Mouse (Mus musculus) CH12.LX (cell line): ENCODE results near the gene Pcdh17. TPM values are rescaled to one million over a fixed set of nuclear protein-coding genes. Genes with fewer than 3 reads are reported as not detected.

ENCODE experiments used
- DNase-seq: peaks from one replicate; pipeline ENCODE4 v3.0.0-alpha.2; 2013; ENCODE audit errors: extremely low read depth
- H3K27ac ChIP-seq: 2 replicates; pipeline ENCODE4 v1.5.1; 2012; ENCODE audit warnings: low read depth, mild to moderate bottlenecking, control low read depth, moderate library complexity; ENCODE audit not compliant: insufficient read depth
- H3K27me3 ChIP-seq: replicated peaks from 2 replicates; pipeline ENCODE3; 2012; ENCODE audit warnings: inconsistent platforms
- H3K36me3 ChIP-seq, 2 experiments: replicated peaks in 1 of 2; 2 replicates each; pipeline versions ENCODE3 to v1.6.1; 2012; ENCODE audit warnings: inconsistent platforms in 1 of 2, low read length in 1 of 2, mild to moderate bottlenecking in 1 of 2, mixed read lengths in 1 of 2, moderate library complexity in 1 of 2; ENCODE audit not compliant: control insufficient read depth in 1 of 2, insufficient read depth in 1 of 2
- H3K4me1 ChIP-seq, 2 experiments: 2 replicates each; pipeline ENCODE4 v1.6.1; 2012; ENCODE audit warnings: inconsistent platforms in 1 of 2, moderate library complexity in 1 of 2; ENCODE audit not compliant: insufficient read depth in 2 of 2, control insufficient read depth in 1 of 2
- H3K4me2 ChIP-seq: 2 replicates; pipeline ENCODE4 v1.6.1; 2012; ENCODE audit warnings: low read depth, mild to moderate bottlenecking, control low read depth; ENCODE audit not compliant: poor library complexity, insufficient read depth, severe bottlenecking
- H3K4me3 ChIP-seq, 3 experiments: fragments of 150-350 bp in 1 of 3; sonication (generic) in 1 of 3; replicated peaks in 1 of 3; 2 replicates each; pipeline versions ENCODE3 to v1.5.1; 2011 to 2012; ENCODE audit warnings: low read depth in 2 of 3, low read length in 2 of 3, mild to moderate bottlenecking in 2 of 3, moderate library complexity in 2 of 3, control low read depth in 1 of 3, improper control_type of control experiment in 1 of 3, inconsistent platforms in 1 of 3, mixed read lengths in 1 of 3; ENCODE audit not compliant: poor library complexity in 1 of 3
- H3K79me2 ChIP-seq: replicated peaks from 2 replicates; pipeline ENCODE4 v1.6.1; 2012; ENCODE audit warnings: mild to moderate bottlenecking, moderate library complexity; ENCODE audit not compliant: control insufficient read depth, poor library complexity, insufficient read depth, severe bottlenecking; ENCODE audit errors: extremely low read depth
- H3K9ac ChIP-seq: 2 replicates; pipeline ENCODE4 v1.6.1; 2012; ENCODE audit warnings: low read depth, mild to moderate bottlenecking, control low read depth, moderate library complexity; ENCODE audit not compliant: insufficient read depth
- H3K9me3 ChIP-seq: replicated peaks from 2 replicates; pipeline ENCODE3; 2012; ENCODE audit warnings: low read length, inconsistent platforms, mixed read lengths
- BHLHE40 ChIP-seq: IDR thresholded peaks from 2 replicates; pipeline ENCODE4 v1.6.1; 2011; ENCODE audit warnings: mild to moderate bottlenecking, low read depth, low read length, improper control_type of control experiment
- CHD1 ChIP-seq: IDR thresholded peaks from 2 replicates; pipeline ENCODE4 v1.6.1; 2012; ENCODE audit warnings: low read depth, low read length, improper control_type of control experiment, inconsistent platforms
- CTCF ChIP-seq, 2 experiments: IDR thresholded peaks in 1 of 2; conservative IDR thresholded peaks in 1 of 2; 2 replicates each; pipeline ENCODE4 v1.5.1; 2011 to 2012; ENCODE audit warnings: low read depth in 2 of 2, low read length in 2 of 2, improper control_type of control experiment in 1 of 2, inconsistent platforms in 1 of 2, mild to moderate bottlenecking in 1 of 2, moderate library complexity in 1 of 2
- ELF1 ChIP-seq: IDR thresholded peaks from 2 replicates; pipeline ENCODE4 v1.6.1; 2014; ENCODE audit warnings: low read depth, mild to moderate bottlenecking, inconsistent platforms, low read length, improper control_type of control experiment
- EP300 ChIP-seq: IDR thresholded peaks from 2 replicates; pipeline ENCODE4 v1.6.1; 2011; ENCODE audit warnings: low read length, improper control_type of control experiment
- HCFC1 ChIP-seq: IDR thresholded peaks from 2 replicates; pipeline ENCODE4 v1.6.1; 2012; ENCODE audit warnings: low read depth, mild to moderate bottlenecking, inconsistent platforms, low read length, improper control_type of control experiment
- IRF4 ChIP-seq: IDR thresholded peaks from 2 replicates; pipeline ENCODE4 v1.6.1; 2014; ENCODE audit warnings: low read depth, mild to moderate bottlenecking, inconsistent platforms, low read length, improper control_type of control experiment
- KAT2A ChIP-seq: IDR thresholded peaks from 2 replicates; pipeline ENCODE4 v1.6.1; 2012; ENCODE audit warnings: low read length, improper control_type of control experiment, inconsistent platforms; ENCODE audit not compliant: insufficient replicate concordance
- MAX ChIP-seq: IDR thresholded peaks from 2 replicates; pipeline ENCODE4 v1.6.1; 2011; ENCODE audit warnings: low read length, improper control_type of control experiment
- MAZ ChIP-seq: IDR thresholded peaks from 2 replicates; pipeline ENCODE4 v1.6.1; 2012; ENCODE audit warnings: low read depth, mild to moderate bottlenecking, inconsistent platforms, low read length, improper control_type of control experiment, moderate library complexity
- MEF2A ChIP-seq: IDR thresholded peaks from 2 replicates; pipeline ENCODE4 v1.6.1; 2014; ENCODE audit warnings: low read depth, mild to moderate bottlenecking, inconsistent platforms, low read length, improper control_type of control experiment, borderline replicate concordance
- NELFE ChIP-seq: IDR thresholded peaks from 2 replicates; pipeline ENCODE4 v1.6.1; 2011; ENCODE audit warnings: low read depth, low read length, improper control_type of control experiment
- NRF1 ChIP-seq: IDR thresholded peaks from 2 replicates; pipeline ENCODE4 v1.6.1; 2014; ENCODE audit warnings: low read depth, mild to moderate bottlenecking, inconsistent platforms, low read length, improper control_type of control experiment, moderate library complexity
- PAX5 ChIP-seq: IDR thresholded peaks from 2 replicates; pipeline ENCODE4 v1.6.1; 2012; ENCODE audit warnings: low read length, inconsistent platforms, mixed read lengths
- POLR2A ChIP-seq: IDR thresholded peaks from 2 replicates; pipeline ENCODE4 v1.6.1; 2011; ENCODE audit warnings: low read depth, mild to moderate bottlenecking, improper control_type of control experiment, low read length
- TBP ChIP-seq: conservative IDR thresholded peaks from 2 replicates; pipeline ENCODE4 v1.6.1; 2011; ENCODE audit warnings: low read depth, low read length, improper control_type of control experiment
- TCF12 ChIP-seq: IDR thresholded peaks from 2 replicates; pipeline ENCODE4 v1.6.1; 2014; ENCODE audit warnings: low read depth, mild to moderate bottlenecking, inconsistent platforms, low read length, improper control_type of control experiment
- USF1 ChIP-seq: IDR thresholded peaks from 2 replicates; pipeline ENCODE4 v1.6.1; 2014; ENCODE audit warnings: low read depth, mild to moderate bottlenecking, inconsistent platforms, low read length, improper control_type of control experiment
- USF2 ChIP-seq: conservative IDR thresholded peaks from 2 replicates; pipeline ENCODE4 v1.6.1; 2011; ENCODE audit warnings: low read depth, low read length, improper control_type of control experiment
- ZC3H11A ChIP-seq: IDR thresholded peaks from 2 replicates; pipeline ENCODE4 v1.6.1; 2012; ENCODE audit warnings: low read depth, mild to moderate bottlenecking, inconsistent platforms, low read length, improper control_type of control experiment
- ZMIZ1 ChIP-seq: IDR thresholded peaks from 2 replicates; pipeline ENCODE4 v1.6.1; 2012; ENCODE audit warnings: low read depth, mild to moderate bottlenecking, inconsistent platforms, low read length, improper control_type of control experiment
- dilution Hi-C: fragments of 300-500 bp; cut with MboI; formaldehyde crosslinking; loops from 2 replicates; pipeline ENCODE4 v1.14.3; 2020; ENCODE audit warnings: low sequenced_read_pairs; ENCODE audit not compliant: extremely low pct_unique_long_range_greater_than_20kb, extremely low pct_ligation_motif_present
- in situ Hi-C: fragments of 300-500 bp; cut with MboI; formaldehyde crosslinking; loops from 3 replicates; pipeline ENCODE4 v1.14.3; 2019; ENCODE audit warnings: low sequenced_read_pairs, low pct_ligation_motif_present, low pct_unique_long_range_greater_than_20kb, mixed read lengths
- polyA plus RNA-seq: library from polyadenylated mRNA; unstranded; fragments of >175 nt; gene quantifications from 2 replicates; pipeline ENCODE4 v1.2.1, GENCODE M21; 2012; ENCODE audit warnings: low read depth; ENCODE audit not compliant: insufficient read length
- total RNA-seq, 2 experiments: library from RNA; depleted of rRNA; stranded (reverse); fragments of 300-350 nt in 1 of 2; fragments of >200 nt in 1 of 2; gene quantifications; 2 replicates each; pipeline ENCODE4 v1.2.3; 2012 to 2014

The Pcdh17 gene
- total RNA-seq (2012; rRNA removed): 0.67 and 0.85 TPM in 2 replicates
- total RNA-seq (2014; rRNA removed): 0.14 and 0.19 TPM in 2 replicates
- polyA plus RNA-seq: 0.30 and 0.41 TPM in 2 replicates

- peak within 1 kb of the TSS; percentile 70 for H3K9ac ChIP-seq
- H3K27ac ChIP-seq: peak within 1 kb of the TSS; percentile 94
- H3K27me3 ChIP-seq: no peaks in the 10 kb centered on the region
- peak; percentile 84 for DNase-seq
- TF ChIP-seq CTCF (conservative IDR thresholded peaks at IDR 0.05 in 1 of 2, IDR thresholded peaks at IDR 0.05 in 1 of 2; ENCODE audit: low read depth in 2 of 2, low read length in 2 of 2) (no peak), NRF1 (no peak), MAX (no peak), MEF2A (no peak), CHD1 (no peak), PAX5 (no peak), ELF1 (no peak), KAT2A (no peak), TCF12 (peak; percentile 82), MAZ (no peak), ZC3H11A (no peak), TBP (peak; percentile 91), EP300 (no peak), ZMIZ1 (peak; percentile 61; the same call in 1 of the 2 replicates), POLR2A (peak; percentile 92), USF1 (no peak), USF2 (no peak), IRF4 (no peak), NELFE (peak; percentile 72)
- in situ Hi-C loops (loop anchor here (25.0 kb wide), 1 partner anchor 181 kb away; no protein-coding TSS in a partner anchor), dilution Hi-C loops (no loop called here)
- peak within 1 kb of the TSS; percentile 49 to 67 (median 61) for H3K4me3 ChIP-seq
- H3K4me1 ChIP-seq: no peaks in the 10 kb centered on the region
- peak within 1 kb of the TSS; percentile 6; the same call in 1 of the 2 replicates for H3K4me2 ChIP-seq
- H3K79me2 ChIP-seq: no peaks in the 10 kb centered on the region
- H3K36me3 ChIP-seq: no peaks in the 10 kb centered on the region
- peaks cover 40% of the 10 kb centered on the region for H3K9me3 ChIP-seq
Observed at GRCm38 (mm10) chr14:84443288-84443686, at the start of gene Pcdh17. TSS of gene Pcdh17 (plus strand) at chr14:84443563.

GRCm38 (mm10) chr14:84397137-84397536, 46.2 kb upstream of the Pcdh17 start:
- Histone ChIP-seq H3K4me1 (no peaks in the 10 kb centered on the region), H3K79me2 (no peaks in the 10 kb centered on the region), H3K9me3 (peaks cover 2% of the 10 kb centered on the region), H3K9ac (no peak overlapping the region), H3K27ac (no peak overlapping the region), H3K27me3 (no peaks in the 10 kb centered on the region), H3K4me2 (no peak overlapping the region), H3K4me3 (no peak overlapping the region), H3K36me3 (no peaks in the 10 kb centered on the region)
- no peak for TF ChIP-seq HCFC1
- TF ChIP-seq BHLHE40: no peak
- TF ChIP-seq CHD1: no peak
- no peak for TF ChIP-seq USF2
- dilution Hi-C loops: no loop called here
- in situ Hi-C loops: no loop called here
- no peak for DNase-seq
